Mouse (Mus musculus) heart, postnatal 0 days (tissue): ENCODE data around the gene Prkra. TPM values are rescaled to one million over a fixed set of nuclear protein-coding genes. Genes with fewer than 3 reads are reported as not detected.
A peak's percentile ranks its signal among the peaks of the same experiment; 100 is the strongest.

Experiments
- ATAC-seq: fragments of 200-750 bp; cut with Nextera tagmentation; 2 replicates; pipeline ENCODE4 v1.8.0; 2017; ENCODE audit warnings: low read depth, moderate number of reproducible peaks, moderate library complexity; ENCODE audit not compliant: insufficient read depth
- DNase-seq: peaks from one replicate; pipeline ENCODE4 v3.0.0-alpha.2; 2016; ENCODE audit warnings: low spot score
- H3K27ac ChIP-seq: fragments of 300-500 bp; sonication (generic); 2 replicates; pipeline ENCODE4 v1.5.1; 2014; ENCODE audit warnings: low read depth, mild to moderate bottlenecking
- H3K27me3 ChIP-seq: fragments of 300-500 bp; sonication (generic); 2 replicates; pipeline ENCODE4 v1.6.1; 2014; ENCODE audit warnings: low read length, mixed read lengths; ENCODE audit not compliant: control insufficient read depth, insufficient read depth
- H3K36me3 ChIP-seq: fragments of 300-500 bp; sonication (generic); replicated peaks from 2 replicates; pipeline ENCODE4 v1.6.1; 2014; ENCODE audit warnings: low read length, mixed read lengths; ENCODE audit not compliant: control insufficient read depth, insufficient read depth
- H3K4me1 ChIP-seq: fragments of 300-500 bp; sonication (generic); 2 replicates; pipeline ENCODE4 v1.6.1; 2014; ENCODE audit warnings: antibody characterized with exemption; ENCODE audit not compliant: control insufficient read depth, insufficient read depth
- H3K4me2 ChIP-seq: fragments of 300-500 bp; sonication (generic); 2 replicates; pipeline ENCODE4 v1.6.1; 2014; ENCODE audit warnings: low read depth, mild to moderate bottlenecking, low read length, moderate library complexity
- H3K4me3 ChIP-seq: fragments of 300-500 bp; sonication (generic); 2 replicates; pipeline ENCODE4 v1.5.1; 2014; ENCODE audit warnings: low read depth, low read length
- H3K9ac ChIP-seq: fragments of 300-500 bp; sonication (generic); replicated peaks from 2 replicates; pipeline ENCODE4 v1.6.1; 2014; ENCODE audit warnings: low read depth, low read length, mixed read lengths
- H3K9me3 ChIP-seq: fragments of 300-500 bp; sonication (generic); replicated peaks from 2 replicates; pipeline ENCODE4 v1.6.1; 2016; ENCODE audit warnings: low read length; ENCODE audit not compliant: control insufficient read depth
- CTCF ChIP-seq: IDR thresholded peaks from 2 replicates; pipeline ENCODE4 v1.5.1; 2016; ENCODE audit warnings: antibody characterized with exemption, control low read depth, low read depth
- EP300 ChIP-seq: IDR thresholded peaks from 2 replicates; pipeline ENCODE4 v1.6.1; 2016; ENCODE audit warnings: antibody characterized with exemption, low read depth
- WGBS: fragments of 180-500 bp; shearing (Covaris S2); extraction: QIAGEN DNeasy Blood & Tissue Kit; methylation state at CpG from one replicate; pipeline ENCODE4 v1.1.7; 2014; 5-methylcytosine and 5-hydroxymethylcytosine counted together
- polyA plus RNA-seq: library from polyadenylated mRNA; unstranded; fragments of >200 nt; fragmentation: Nextera tagmentation; extraction: Ambion mirVana; gene quantifications from 2 replicates; pipeline ENCODE4 v1.2.1, GENCODE M21; 2015
- total RNA-seq: library from RNA; depleted of rRNA; stranded (reverse); fragments of >200 nt; gene quantifications from 2 replicates; pipeline ENCODE4 v1.2.3, GENCODE M21; 2014; ENCODE audit warnings: low replicate concordance

The Prkra gene
- total and polyA plus RNA-seq, 2 experiments from 2014 or later, result 25.2 to 31.8 TPM

- ATAC-seq (no peak), DNase-seq (no peak)
- 69% methylated on average over 3 of the region's 3 CpGs for WGBS
- H3K9ac ChIP-seq, result no peak overlapping the region
- no peaks in the 10 kb centered on the region for H3K36me3 ChIP-seq
- H3K4me3 ChIP-seq, result no peak overlapping the region
- H3K27me3 ChIP-seq, result no peaks in the 10 kb centered on the region
- H3K4me1 ChIP-seq, result no peaks in the 10 kb centered on the region
- no peak overlapping the region for H3K27ac ChIP-seq
- no peak overlapping the region for H3K4me2 ChIP-seq
- no peaks in the 10 kb centered on the region for H3K9me3 ChIP-seq
- TF ChIP-seq CTCF (no peak), EP300 (no peak)
These were observed 7.6 kb upstream of the Prkra start for GRCm38 (mm10) chr2:76655444-76655843.

- WGBS, result 78% methylated on average over 5 of the region's 5 CpGs
- H3K9ac ChIP-seq, result no peak overlapping the region
- no peak overlapping the region for H3K27ac ChIP-seq
- H3K4me3 ChIP-seq, result no peak overlapping the region
- ATAC-seq (no peak), DNase-seq (no peak)
- H3K27me3 ChIP-seq, result no peaks in the 10 kb centered on the region
- H3K4me1 ChIP-seq, result no peaks in the 10 kb centered on the region
- H3K9me3 ChIP-seq, result no peaks in the 10 kb centered on the region
- H3K4me2 ChIP-seq, result no peak overlapping the region
- H3K36me3 ChIP-seq, result no peaks in the 10 kb centered on the region
- TF ChIP-seq CTCF (no peak), EP300 (no peak)
These were observed 6.8 kb upstream of the Prkra start for GRCm38 (mm10) chr2:76654646-76655045.

- no peak for DNase-seq
- ATAC-seq, result no peak
- Histone ChIP-seq H3K36me3 (no peaks in the 10 kb centered on the region), H3K9me3 (no peaks in the 10 kb centered on the region), H3K4me3 (no peak overlapping the region), H3K4me1 (peaks cover 6% of the 10 kb centered on the region), H3K9ac (no peak overlapping the region), H3K27ac (no peak overlapping the region), H3K27me3 (no peaks in the 10 kb centered on the region), H3K4me2 (no peak overlapping the region)
- TF ChIP-seq CTCF, result no peak
- TF ChIP-seq EP300, result no peak
- 89% methylated on average over 4 of the region's 4 CpGs for WGBS
These were observed 5.3 kb upstream of the Prkra start for GRCm38 (mm10) chr2:76653070-76653469.

GRCm38 (mm10) chr2:76648666-76649141 lies 889 bp upstream of the Prkra start:
- WGBS, result 22% methylated on average over 13 of the region's 13 CpGs
- Histone ChIP-seq H3K27ac (peak overlapping the region; percentile 89), H3K9ac (peak overlapping the region; percentile 57), H3K9me3 (no peaks in the 10 kb centered on the region), H3K4me1 (peaks cover 14% of the 10 kb centered on the region), H3K27me3 (no peaks in the 10 kb centered on the region), H3K4me2 (peak overlapping the region; percentile 96), H3K36me3 (no peaks in the 10 kb centered on the region; the same call in 1 of the 2 replicates), H3K4me3 (peak overlapping the region; percentile 65)
- DNase-seq (peak; percentile 32), ATAC-seq (no peak)
- TF ChIP-seq EP300 (no peak), CTCF (no peak)

GRCm38 (mm10) chr2:76647441-76647869 lies 360 bp downstream of the Prkra start:
- peak overlapping the region; percentile 89 for H3K27ac ChIP-seq
- no peak for TF ChIP-seq CTCF
- no peak for TF ChIP-seq EP300
- peak overlapping the region; percentile 96 for H3K4me2 ChIP-seq
- H3K36me3 ChIP-seq, result peaks cover 2% of the 10 kb centered on the region
- WGBS, result 3% methylated on average over 30 of the region's 32 CpGs
- DNase-seq (no peak), ATAC-seq (peak; percentile 28)
- peak overlapping the region; percentile 65 for H3K4me3 ChIP-seq
- no peaks in the 10 kb centered on the region for H3K9me3 ChIP-seq
- H3K9ac ChIP-seq, result peak overlapping the region; percentile 71
- peaks cover 14% of the 10 kb centered on the region for H3K4me1 ChIP-seq
- H3K27me3 ChIP-seq, result no peaks in the 10 kb centered on the region

- Histone ChIP-seq H3K4me1 (peaks cover 12% of the 10 kb centered on the region), H3K36me3 (peaks cover 26% of the 10 kb centered on the region), H3K4me3 (no peak overlapping the region), H3K9me3 (no peaks in the 10 kb centered on the region), H3K4me2 (no peak overlapping the region), H3K27ac (no peak overlapping the region), H3K9ac (no peak overlapping the region), H3K27me3 (no peaks in the 10 kb centered on the region)
- ATAC-seq (no peak), DNase-seq (no peak)
- TF ChIP-seq CTCF (no peak), EP300 (no peak)
These were observed 4.0 kb downstream of the Prkra start for GRCm38 (mm10) chr2:76643801-76644200.
